Mouse (Mus musculus) ES-CJ7 (cell line): ENCODE results near the gene Tmem136.
A peak's percentile ranks its signal among the peaks of the same experiment; 100 is the strongest.
"Not testable (repeated sequence)": the region's sequence is repeated elsewhere in the genome, so short reads cannot be mapped to it uniquely, and the experiment has no call there.

Source experiments
- DNase-seq: peaks from one replicate; pipeline ENCODE4 v3.0.0; 2011; ENCODE audit warnings: low read depth, low spot score

Gene Tmem136

GRCm38 (mm10) chr9:43116134-43116996 is at the start of gene Tmem136:
Gene Tmem136 (minus strand): TSS chr9:43116570.
- DNase-seq = peak; percentile 80

GRCm38 (mm10) chr9:43155960-43156359 is 39.6 kb upstream of the Tmem136 start:
- DNase-seq = no peak

GRCm38 (mm10) chr9:43151779-43152178 is 35.4 kb upstream of the Tmem136 start:
- DNase-seq = no peak

GRCm38 (mm10) chr9:43150957-43151356 is 34.6 kb upstream of the Tmem136 start:
- no peak for DNase-seq

- DNase-seq = no peak
Measured at GRCm38 (mm10) chr9:43150075-43150474, 33.7 kb upstream of the Tmem136 start.

GRCm38 (mm10) chr9:43149498-43149897 is 33.1 kb upstream of the Tmem136 start:
- no peak for DNase-seq

- no peak for DNase-seq
Measured at GRCm38 (mm10) chr9:43145196-43145595, 28.8 kb upstream of the Tmem136 start.

- DNase-seq = peak; percentile 73
Measured at GRCm38 (mm10) chr9:43144206-43144810, 27.9 kb upstream of the Tmem136 start.

GRCm38 (mm10) chr9:43141839-43142238 is 25.5 kb upstream of the Tmem136 start:
- peak; percentile 67 for DNase-seq

GRCm38 (mm10) chr9:43133525-43133924 is 17.2 kb upstream of the Tmem136 start:
- DNase-seq = no peak

GRCm38 (mm10) chr9:43132380-43132779 is 16.0 kb upstream of the Tmem136 start:
- peak; percentile 76 for DNase-seq

- no peak for DNase-seq
Measured at GRCm38 (mm10) chr9:43131940-43132339, 15.6 kb upstream of the Tmem136 start.

GRCm38 (mm10) chr9:43130684-43131083 is 14.3 kb upstream of the Tmem136 start:
- peak; percentile 42 for DNase-seq

GRCm38 (mm10) chr9:43127101-43127787 is 10.9 kb upstream of the Tmem136 start:
- no peak for DNase-seq

GRCm38 (mm10) chr9:43122379-43122778 is 6.0 kb upstream of the Tmem136 start:
- peak; percentile 46 for DNase-seq

GRCm38 (mm10) chr9:43121948-43122347 is 5.6 kb upstream of the Tmem136 start:
- not testable (repeated sequence) for DNase-seq

- DNase-seq = no peak
Measured at GRCm38 (mm10) chr9:43116997-43117336, 597 bp upstream of the Tmem136 start.

GRCm38 (mm10) chr9:43115431-43116133 is 788 bp downstream of the Tmem136 start:
- no peak for DNase-seq

GRCm38 (mm10) chr9:43114833-43115232 is 1.5 kb downstream of the Tmem136 start:
- no peak for DNase-seq

GRCm38 (mm10) chr9:43110286-43110980 is 5.9 kb downstream of the Tmem136 start:
- DNase-seq = no peak

GRCm38 (mm10) chr9:43109125-43109524 is 7.2 kb downstream of the Tmem136 start:
- DNase-seq = no peak
